Mouse (Mus musculus): ENCODE results near the gene Igsf21.

Igsf21 gene

GRCm38 (mm10) chr4:140192276-140193002, 54.1 kb downstream of the Igsf21 start:
- DNase-seq (ENCODE audit: low spot score), result no peak

- no peak for DNase-seq (ENCODE audit: low spot score)
Measured at GRCm38 (mm10) chr4:140189601-140190000, 57.0 kb downstream of the Igsf21 start.

- no peak for DNase-seq (ENCODE audit: low spot score)
Measured at GRCm38 (mm10) chr4:140188626-140189025, 58.0 kb downstream of the Igsf21 start.

GRCm38 (mm10) chr4:140187404-140188145, 59.0 kb downstream of the Igsf21 start:
- DNase-seq (ENCODE audit: low spot score), result no peak

- DNase-seq (ENCODE audit: low spot score), result no peak
Measured at GRCm38 (mm10) chr4:140179576-140179975, 67.0 kb downstream of the Igsf21 start.

- peak; percentile 53 for DNase-seq (ENCODE audit: low spot score)
Measured at GRCm38 (mm10) chr4:140177055-140177454, 69.5 kb downstream of the Igsf21 start.

GRCm38 (mm10) chr4:140173746-140174399, 72.7 kb downstream of the Igsf21 start:
- DNase-seq (ENCODE audit: low spot score), result peak; percentile 57

GRCm38 (mm10) chr4:140173084-140173483, 73.5 kb downstream of the Igsf21 start:
- DNase-seq (ENCODE audit: low spot score), result no peak

GRCm38 (mm10) chr4:140171917-140172316, 74.7 kb downstream of the Igsf21 start:
- no peak for DNase-seq (ENCODE audit: low spot score)

GRCm38 (mm10) chr4:140171189-140171588, 75.4 kb downstream of the Igsf21 start:
- DNase-seq (ENCODE audit: low spot score), result no peak

GRCm38 (mm10) chr4:140165851-140166250, 80.7 kb downstream of the Igsf21 start:
- no peak for DNase-seq (ENCODE audit: low spot score)

GRCm38 (mm10) chr4:140164662-140165061, 81.9 kb downstream of the Igsf21 start:
- DNase-seq (ENCODE audit: low spot score), result no peak

GRCm38 (mm10) chr4:140159617-140160016, 87.0 kb downstream of the Igsf21 start:
- DNase-seq (ENCODE audit: low spot score), result peak; percentile 52

GRCm38 (mm10) chr4:140154899-140155463, 91.6 kb downstream of the Igsf21 start:
- DNase-seq (ENCODE audit: low spot score), result no peak

GRCm38 (mm10) chr4:140154484-140154883, 92.1 kb downstream of the Igsf21 start:
- DNase-seq (ENCODE audit: low spot score), result no peak

- DNase-seq (ENCODE audit: low spot score), result no peak
Measured at GRCm38 (mm10) chr4:140153711-140154114, 92.9 kb downstream of the Igsf21 start.

- DNase-seq (ENCODE audit: low spot score), result peak; percentile 72
Measured at GRCm38 (mm10) chr4:140153101-140153500, 93.5 kb downstream of the Igsf21 start.

GRCm38 (mm10) chr4:140149706-140150105, 96.9 kb downstream of the Igsf21 start:
- DNase-seq (ENCODE audit: low spot score), result no peak

- no peak for DNase-seq (ENCODE audit: low spot score)
Measured at GRCm38 (mm10) chr4:140147857-140148695, 98.5 kb downstream of the Igsf21 start.

- DNase-seq (ENCODE audit: low spot score), result no peak
Measured at GRCm38 (mm10) chr4:140147079-140147840, 99.3 kb downstream of the Igsf21 start.
